Mouse (Mus musculus): ENCODE data around the gene Thpo. TPM values are rescaled to one million over a fixed set of nuclear protein-coding genes. Genes with fewer than 3 reads are reported as not detected.

The Thpo gene
- polyA plus RNA-seq, 1 experiment from 2014 or later = 1.2 TPM

DNA sequence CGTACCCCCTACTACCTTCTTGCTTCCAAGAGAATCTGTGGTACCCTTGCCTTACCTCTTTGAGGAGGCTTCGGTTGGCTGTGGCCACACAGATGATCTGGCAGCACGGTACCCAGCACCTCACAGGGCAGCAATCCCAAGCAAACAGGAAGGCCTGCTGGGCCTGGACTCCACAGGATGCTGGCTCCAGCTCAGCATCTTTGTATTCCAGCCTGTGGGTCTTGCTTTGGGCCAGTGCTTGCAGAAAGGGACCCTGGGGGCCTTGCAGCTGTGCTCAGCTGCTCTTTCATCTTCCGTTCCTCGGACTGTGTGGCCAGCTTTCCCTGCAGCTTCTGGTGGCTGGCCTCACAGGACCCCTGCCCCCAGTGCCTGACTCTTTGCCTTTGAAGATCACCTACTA, 34.3 kb downstream of the Thpo start:
- no peak overlapping the region for H3K27ac ChIP-seq
- peaks cover 4% of the 10 kb centered on the region; the same call in 1 of the 2 replicates for H3K27me3 ChIP-seq
- H3K4me2 ChIP-seq = no peak overlapping the region
- no peaks in the 10 kb centered on the region for H3K9me3 ChIP-seq (replicated peaks)
- H3K4me1 ChIP-seq = peaks cover 41% of the 10 kb centered on the region
- WGBS = 47% methylated on average over 5 of the region's 5 CpGs
- ATAC-seq (replicated peaks; ENCODE audit: low FRiP score) = no peak
- no peak overlapping the region for H3K4me3 ChIP-seq (replicated peaks)
- no peak overlapping the region for H3K9ac ChIP-seq
- H3K36me3 ChIP-seq = peaks cover 22% of the 10 kb centered on the region

GRCm38 (mm10) chr16:20699266-20699665, 35.0 kb downstream of the Thpo start:
- peaks cover 15% of the 10 kb centered on the region for H3K36me3 ChIP-seq
- no peak for ATAC-seq (replicated peaks; ENCODE audit: low FRiP score)
- 87% methylated on average over 5 of the region's 5 CpGs for WGBS
- no peak overlapping the region for H3K4me3 ChIP-seq (replicated peaks)
- H3K9ac ChIP-seq = no peak overlapping the region
- H3K4me1 ChIP-seq = peaks cover 47% of the 10 kb centered on the region
- no peak overlapping the region for H3K27ac ChIP-seq
- peaks cover 4% of the 10 kb centered on the region; the same call in 1 of the 2 replicates for H3K27me3 ChIP-seq
- H3K9me3 ChIP-seq (replicated peaks) = no peaks in the 10 kb centered on the region
- H3K4me2 ChIP-seq = no peak overlapping the region

DNA sequence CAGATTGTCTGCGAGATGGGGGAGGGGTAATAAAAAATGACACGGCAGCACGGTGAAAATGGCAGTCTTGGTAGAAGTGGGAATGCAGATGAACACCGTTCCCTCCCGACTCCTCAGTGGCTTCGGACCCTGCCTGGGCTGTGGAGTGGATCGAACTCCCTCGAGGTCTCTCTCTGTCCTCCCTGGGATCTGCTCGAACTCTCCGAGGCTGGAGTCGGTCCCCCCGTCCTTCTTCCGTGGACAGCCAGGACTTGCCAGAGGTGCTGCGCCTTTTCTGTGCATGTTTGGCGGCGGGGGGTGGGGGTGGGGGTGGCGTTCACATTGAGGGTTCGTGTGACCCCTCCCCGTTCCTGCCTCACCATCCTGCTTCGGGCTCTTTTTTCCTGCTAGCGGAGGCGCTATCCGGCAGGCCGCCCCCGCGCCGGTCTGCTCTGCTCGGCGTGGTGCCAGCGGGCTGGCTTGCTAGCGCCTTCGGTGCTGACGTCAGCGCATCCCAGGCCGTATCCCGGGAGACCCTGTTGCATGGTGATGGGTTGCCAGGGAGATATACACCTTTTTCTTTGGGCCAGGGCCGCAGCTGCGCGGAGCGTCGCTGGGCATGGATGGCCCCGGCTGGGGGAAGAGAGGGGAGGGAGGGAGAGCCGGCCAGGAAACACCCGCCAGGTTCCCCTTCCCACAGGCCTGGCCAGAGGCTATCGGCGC, 38.5 kb downstream of the Thpo start:
- H3K9ac ChIP-seq = 0 out of 2 replicates have a peak overlapping the region, but pooled peaks have one; percentile 10
- H3K4me2 ChIP-seq = peak overlapping the region; percentile 62
- H3K36me3 ChIP-seq = peaks cover 29% of the 10 kb centered on the region
- H3K4me1 ChIP-seq = peaks cover 45% of the 10 kb centered on the region
- H3K27ac ChIP-seq = 0 out of 2 replicates have a peak overlapping the region, but pooled peaks have one; percentile 13
- peak overlapping the region; percentile 37 for H3K4me3 ChIP-seq (replicated peaks)
- H3K9me3 ChIP-seq (replicated peaks) = no peaks in the 10 kb centered on the region
- WGBS = 3% methylated on average over 46 of the region's 46 CpGs
- peaks cover 4% of the 10 kb centered on the region; the same call in 1 of the 2 replicates for H3K27me3 ChIP-seq
- peak; percentile 68 for ATAC-seq (replicated peaks; ENCODE audit: low FRiP score)

- Histone ChIP-seq H3K4me2 (peak overlapping the region; percentile 62), H3K4me1 (peaks cover 40% of the 10 kb centered on the region), H3K9ac (no peak overlapping the region), H3K27ac (0 out of 2 replicates have a peak overlapping the region, but pooled peaks have one; percentile 33), H3K4me3 (replicated peaks) (0 out of 2 replicates have a peak overlapping the region, but pooled peaks have one; percentile 37), H3K9me3 (replicated peaks) (no peaks in the 10 kb centered on the region), H3K36me3 (peaks cover 35% of the 10 kb centered on the region), H3K27me3 (peaks cover 4% of the 10 kb centered on the region; the same call in 1 of the 2 replicates)
- 74% methylated on average over 8 of the region's 8 CpGs for WGBS
- no peak for ATAC-seq (replicated peaks; ENCODE audit: low FRiP score)
Measured at GRCm38 (mm10) chr16:20694781-20695180, 39.5 kb downstream of the Thpo start.

- Histone ChIP-seq H3K27me3 (peaks cover 4% of the 10 kb centered on the region; the same call in 1 of the 2 replicates), H3K9me3 (replicated peaks) (no peaks in the 10 kb centered on the region), H3K4me2 (peak within 1 kb of the TSS; percentile 90), H3K9ac (peak within 1 kb of the TSS; percentile 72), H3K4me1 (peaks cover 40% of the 10 kb centered on the region), H3K27ac (peak within 1 kb of the TSS; percentile 93), H3K4me3 (replicated peaks) (peak within 1 kb of the TSS; percentile 65), H3K36me3 (peaks cover 45% of the 10 kb centered on the region)
- WGBS = under 1% methylated on average over 37 of the region's 37 CpGs
- ATAC-seq (replicated peaks; ENCODE audit: low FRiP score) = peak; percentile 96
Measured at GRCm38 (mm10) chr16:20693111-20693701, 41.1 kb downstream of the Thpo start, which contains the start of gene Fam131a. TSS of gene Fam131a (plus strand) at chr16:20693241.

DNA sequence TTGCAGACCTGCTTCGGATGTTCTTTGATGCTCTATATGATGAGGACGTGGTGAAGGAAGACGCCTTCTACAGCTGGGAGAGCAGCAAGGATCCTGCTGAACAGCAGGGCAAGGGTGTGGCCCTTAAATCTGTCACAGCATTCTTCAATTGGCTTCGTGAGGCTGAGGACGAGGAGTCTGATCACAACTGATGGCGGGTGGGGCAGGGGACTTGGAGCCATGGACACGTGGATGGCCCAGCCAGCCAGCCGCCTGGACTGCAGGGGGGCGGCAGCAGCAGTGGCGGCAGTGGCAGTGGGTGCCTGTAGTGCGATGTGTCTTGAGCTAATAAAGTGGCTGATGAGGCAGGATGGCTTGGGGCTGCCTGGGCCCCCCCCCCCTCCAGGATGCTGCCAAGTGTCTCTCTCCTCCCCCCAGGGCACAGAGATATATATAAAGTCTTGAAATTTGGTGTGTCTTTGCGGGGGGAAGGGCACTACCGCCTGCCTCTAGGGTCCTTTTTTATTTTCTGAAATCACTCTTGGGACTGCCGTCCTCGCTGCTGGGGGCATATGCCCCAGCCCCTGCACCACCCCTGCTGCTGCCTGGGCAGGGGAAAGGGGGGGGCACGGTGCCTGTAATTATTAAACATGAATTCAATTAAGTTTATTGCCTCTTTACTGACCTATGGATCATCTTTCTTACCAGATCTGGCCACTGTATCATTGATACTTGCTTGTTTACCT, 41.9 kb downstream of the Thpo start:
- H3K4me2 ChIP-seq = peak overlapping the region; percentile 90; the same call in 1 of the 2 replicates
- ATAC-seq (replicated peaks; ENCODE audit: low FRiP score) = no peak
- no peaks in the 10 kb centered on the region for H3K9me3 ChIP-seq (replicated peaks)
- peak overlapping the region; percentile 65 for H3K4me3 ChIP-seq (replicated peaks)
- peaks cover 4% of the 10 kb centered on the region; the same call in 1 of the 2 replicates for H3K27me3 ChIP-seq
- peaks cover 40% of the 10 kb centered on the region for H3K4me1 ChIP-seq
- H3K9ac ChIP-seq = no peak overlapping the region
- peak overlapping the region; percentile 93; the same call in 1 of the 2 replicates for H3K27ac ChIP-seq
- 44% methylated on average over 16 of the region's 16 CpGs for WGBS
- peaks cover 53% of the 10 kb centered on the region for H3K36me3 ChIP-seq

GRCm38 (mm10) chr16:20691617-20692016, 42.7 kb downstream of the Thpo start:
- Histone ChIP-seq H3K4me1 (peaks cover 40% of the 10 kb centered on the region), H3K4me3 (replicated peaks) (no peak overlapping the region), H3K36me3 (peaks cover 61% of the 10 kb centered on the region), H3K9me3 (replicated peaks) (no peaks in the 10 kb centered on the region), H3K4me2 (no peak overlapping the region), H3K9ac (no peak overlapping the region), H3K27me3 (peaks cover 4% of the 10 kb centered on the region; the same call in 1 of the 2 replicates), H3K27ac (no peak overlapping the region)
- 67% methylated on average over 1 of the region's 1 CpGs for WGBS
- no peak for ATAC-seq (replicated peaks; ENCODE audit: low FRiP score)

GRCm38 (mm10) chr16:20690774-20691173, 43.5 kb downstream of the Thpo start:
- Histone ChIP-seq H3K27me3 (no peaks in the 10 kb centered on the region), H3K4me1 (peaks cover 31% of the 10 kb centered on the region), H3K4me2 (no peak overlapping the region), H3K27ac (no peak overlapping the region), H3K4me3 (replicated peaks) (no peak overlapping the region), H3K9ac (no peak overlapping the region), H3K36me3 (peaks cover 70% of the 10 kb centered on the region), H3K9me3 (replicated peaks) (no peaks in the 10 kb centered on the region)
- no peak for ATAC-seq (replicated peaks; ENCODE audit: low FRiP score)
- 92% methylated on average over 3 of the region's 3 CpGs for WGBS

- Histone ChIP-seq H3K9ac (no peak overlapping the region), H3K4me1 (peaks cover 27% of the 10 kb centered on the region), H3K27ac (no peak overlapping the region), H3K9me3 (replicated peaks) (no peaks in the 10 kb centered on the region), H3K4me2 (no peak overlapping the region), H3K27me3 (no peaks in the 10 kb centered on the region), H3K4me3 (replicated peaks) (no peak overlapping the region), H3K36me3 (peaks cover 88% of the 10 kb centered on the region)
- 80% methylated on average over 10 of the region's 10 CpGs for WGBS
- ATAC-seq (replicated peaks; ENCODE audit: low FRiP score) = no peak
Measured at GRCm38 (mm10) chr16:20677974-20678675, 56.2 kb downstream of the Thpo start.

DNA sequence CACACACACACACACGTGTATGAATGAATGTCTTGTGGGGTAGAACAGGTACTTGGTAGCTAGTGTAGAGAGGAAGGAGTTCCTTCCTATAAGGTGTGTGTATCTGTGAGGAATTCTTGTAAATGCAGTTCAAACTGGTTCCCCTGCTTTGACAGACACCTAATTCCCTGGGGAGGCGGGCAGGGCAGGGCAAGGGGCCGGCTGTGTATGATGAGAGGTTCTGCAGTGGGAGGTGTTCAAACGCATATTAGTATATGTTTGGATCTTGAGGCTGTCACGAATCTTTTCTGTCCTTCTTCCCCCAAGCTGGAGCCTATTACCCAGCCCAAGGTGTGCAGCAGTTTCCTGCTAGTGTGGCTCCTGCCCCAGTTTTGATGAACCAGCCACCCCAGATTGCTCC, 56.9 kb downstream of the Thpo start:
- ATAC-seq (replicated peaks; ENCODE audit: low FRiP score) = no peak

GRCm38 (mm10) chr16:20676702-20677101, 57.6 kb downstream of the Thpo start:
- peaks cover 74% of the 10 kb centered on the region for H3K36me3 ChIP-seq
- H3K9ac ChIP-seq = no peak overlapping the region
- no peak overlapping the region for H3K4me3 ChIP-seq (replicated peaks)
- no peak overlapping the region for H3K27ac ChIP-seq
- ATAC-seq (replicated peaks; ENCODE audit: low FRiP score) = no peak
- H3K27me3 ChIP-seq = no peaks in the 10 kb centered on the region
- H3K4me2 ChIP-seq = no peak overlapping the region
- no peaks in the 10 kb centered on the region for H3K9me3 ChIP-seq (replicated peaks)
- H3K4me1 ChIP-seq = peaks cover 32% of the 10 kb centered on the region
- WGBS = 81% methylated on average over 4 of the region's 4 CpGs

More for the DNA sequence above, 56.9 kb downstream of the Thpo start:
- 83% methylated on average over 5 of the region's 5 CpGs for WGBS
- Histone ChIP-seq H3K36me3 (peaks cover 81% of the 10 kb centered on the region), H3K27ac (no peak overlapping the region), H3K4me1 (peaks cover 27% of the 10 kb centered on the region), H3K4me2 (no peak overlapping the region), H3K9me3 (replicated peaks) (no peaks in the 10 kb centered on the region), H3K9ac (no peak overlapping the region), H3K27me3 (no peaks in the 10 kb centered on the region), H3K4me3 (replicated peaks) (no peak overlapping the region)

Measured in kidney, embryonic 15.5 days (tissue).